Mouse (Mus musculus): ENCODE data around the gene Ifna1. TPM values are rescaled to one million over a fixed set of nuclear protein-coding genes. Genes with fewer than 3 reads are reported as not detected.
"Not testable (repeated sequence)": the region's sequence is repeated elsewhere in the genome, so short reads cannot be mapped to it uniquely, and the experiment has no call there.

The Ifna1 gene
- polyA plus RNA-seq (2014; fragmentation: Nextera tagmentation; extraction: Ambion mirVana): not detected in 2 replicates

- H3K9ac ChIP-seq (replicated peaks; ENCODE audit: low read depth, low read length): no peak within 1 kb of the TSS
- 84% methylated on average over 1 of the region's 1 CpGs for WGBS
Measured at GRCm38 (mm10) chr4:88849698-88850097, at the start of gene Ifna1. Ifna1 (plus strand) TSS chr4:88850087.

DNA sequence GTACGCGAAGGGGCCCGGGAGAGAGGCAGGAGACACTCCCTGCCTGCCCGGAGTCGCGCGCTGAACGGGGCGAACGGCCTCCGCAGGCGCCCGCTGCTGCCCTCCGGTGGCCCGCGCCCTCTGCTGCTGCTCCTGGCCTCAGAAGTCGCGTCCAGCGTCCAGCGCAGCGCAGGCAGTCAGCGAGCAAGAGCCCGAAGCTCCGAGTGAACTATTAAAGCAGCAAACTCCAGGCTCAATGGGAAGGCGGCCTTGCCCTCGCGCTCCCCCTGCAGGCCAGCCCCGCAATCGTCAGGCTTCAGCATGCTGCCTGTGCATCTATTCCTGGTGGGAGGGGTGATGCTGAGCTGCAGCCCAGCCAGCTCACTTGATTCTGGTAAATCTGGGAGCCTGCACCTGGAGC is 46.9 kb upstream of the Ifna1 start, which contains the start of gene Gm13287:
Gm13287 (plus strand) TSS at position 301 of the 400 bp plus-strand sequence.
- not testable (repeated sequence) for H3K9ac ChIP-seq (replicated peaks; ENCODE audit: low read depth, low read length); ATAC-seq (ENCODE audit: insufficient number of reproducible peaks, insufficient read depth, low FRiP score, low read depth); H3K9me3 ChIP-seq (ENCODE audit: control insufficient read depth, low read depth, low read length); H3K27ac ChIP-seq (ENCODE audit: low read length); H3K36me3 ChIP-seq (ENCODE audit: control insufficient read depth, insufficient read depth, low read length); H3K4me3 ChIP-seq (ENCODE audit: low read depth, low read length); H3K4me2 ChIP-seq (replicated peaks; ENCODE audit: low read depth, low read length); H3K27me3 ChIP-seq (ENCODE audit: control insufficient read depth, insufficient read depth, low read length); H3K4me1 ChIP-seq (ENCODE audit: control insufficient read depth, insufficient read depth, low read length)
- no CpG with 5 or more reads among the region's 29 CpGs for WGBS

More at GRCm38 (mm10) chr4:88849698-88850097, at the start of gene Ifna1:
- Histone ChIP-seq H3K4me1 (ENCODE audit: control insufficient read depth, insufficient read depth, low read length) (no peaks in the 10 kb centered on the region), H3K27ac (ENCODE audit: low read length) (no peak within 1 kb of the TSS), H3K4me2 (replicated peaks; ENCODE audit: low read depth, low read length) (no peak within 1 kb of the TSS), H3K36me3 (ENCODE audit: control insufficient read depth, insufficient read depth, low read length) (no peaks in the 10 kb centered on the region), H3K4me3 (ENCODE audit: low read depth, low read length) (no peak within 1 kb of the TSS), H3K9me3 (ENCODE audit: control insufficient read depth, low read depth, low read length) (no peaks in the 10 kb centered on the region), H3K27me3 (ENCODE audit: control insufficient read depth, insufficient read depth, low read length) (no peaks in the 10 kb centered on the region)
- no peak for ATAC-seq (ENCODE audit: insufficient number of reproducible peaks, insufficient read depth, low FRiP score, low read depth)

- H3K4me2 ChIP-seq (replicated peaks; ENCODE audit: low read depth, low read length): not testable (repeated sequence)
Measured at GRCm38 (mm10) chr4:88805231-88805630, 44.7 kb upstream of the Ifna1 start, which contains the start of gene Gm13288. Gm13288 (plus strand) TSS chr4:88805531.

GRCm38 (mm10) chr4:88805761-88806160 is 44.1 kb upstream of the Ifna1 start:
- H3K4me1 ChIP-seq (ENCODE audit: control insufficient read depth, insufficient read depth, low read length); H3K9me3 ChIP-seq (ENCODE audit: control insufficient read depth, low read depth, low read length); H3K9ac ChIP-seq (replicated peaks; ENCODE audit: low read depth, low read length); H3K4me2 ChIP-seq (replicated peaks; ENCODE audit: low read depth, low read length); H3K36me3 ChIP-seq (ENCODE audit: control insufficient read depth, insufficient read depth, low read length); H3K27ac ChIP-seq (ENCODE audit: low read length); H3K4me3 ChIP-seq (ENCODE audit: low read depth, low read length); H3K27me3 ChIP-seq (ENCODE audit: control insufficient read depth, insufficient read depth, low read length); ATAC-seq (ENCODE audit: insufficient number of reproducible peaks, insufficient read depth, low FRiP score, low read depth): not testable (repeated sequence)
- no CpG with 5 or more reads among the region's 34 CpGs for WGBS

More at GRCm38 (mm10) chr4:88805231-88805630, 44.7 kb upstream of the Ifna1 start, which contains the start of gene Gm13288:
- no CpG with 5 or more reads among the region's 8 CpGs for WGBS
- H3K4me1 ChIP-seq (ENCODE audit: control insufficient read depth, insufficient read depth, low read length); H3K27ac ChIP-seq (ENCODE audit: low read length); H3K4me3 ChIP-seq (ENCODE audit: low read depth, low read length); H3K9me3 ChIP-seq (ENCODE audit: control insufficient read depth, low read depth, low read length); ATAC-seq (ENCODE audit: insufficient number of reproducible peaks, insufficient read depth, low FRiP score, low read depth); H3K27me3 ChIP-seq (ENCODE audit: control insufficient read depth, insufficient read depth, low read length); H3K36me3 ChIP-seq (ENCODE audit: control insufficient read depth, insufficient read depth, low read length); H3K9ac ChIP-seq (replicated peaks; ENCODE audit: low read depth, low read length): not testable (repeated sequence)

DNA sequence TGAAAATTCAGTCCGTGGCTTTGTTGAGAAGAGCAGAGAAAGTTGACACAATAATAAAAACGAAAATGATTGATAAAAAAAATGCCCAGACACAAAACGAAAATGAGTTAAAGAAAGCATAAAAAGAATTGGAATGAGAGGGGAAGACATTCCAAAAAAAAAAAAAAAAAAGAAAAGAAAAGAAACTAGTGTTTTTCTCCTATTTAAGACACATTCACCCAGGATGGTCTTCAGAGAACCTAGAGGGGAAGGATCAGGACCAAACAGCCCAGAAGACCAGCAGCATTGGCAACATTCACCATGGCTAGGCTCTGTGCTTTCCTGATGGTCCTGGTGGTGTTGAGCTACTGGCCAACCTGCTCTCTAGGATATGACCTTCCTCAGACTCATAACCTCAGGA is 34.0 kb upstream of the Ifna1 start, which contains the start of gene Ifna7:
Ifna7 (plus strand) TSS at position 301 of the 400 bp plus-strand sequence.
- H3K4me3 ChIP-seq (ENCODE audit: low read depth, low read length): no peak within 1 kb of the TSS
- H3K9me3 ChIP-seq (ENCODE audit: control insufficient read depth, low read depth, low read length): no peaks in the 10 kb centered on the region
- 52% methylated on average over 3 of the region's 3 CpGs for WGBS
- no peaks in the 10 kb centered on the region for H3K36me3 ChIP-seq (ENCODE audit: control insufficient read depth, insufficient read depth, low read length)
- H3K27ac ChIP-seq (ENCODE audit: low read length): no peak within 1 kb of the TSS
- no peak for ATAC-seq (ENCODE audit: insufficient number of reproducible peaks, insufficient read depth, low FRiP score, low read depth)
- H3K4me1 ChIP-seq (ENCODE audit: control insufficient read depth, insufficient read depth, low read length): no peaks in the 10 kb centered on the region
- H3K4me2 ChIP-seq (replicated peaks; ENCODE audit: low read depth, low read length): no peak within 1 kb of the TSS
- H3K9ac ChIP-seq (replicated peaks; ENCODE audit: low read depth, low read length): no peak within 1 kb of the TSS
- no peaks in the 10 kb centered on the region; the same call in 1 of the 2 replicates for H3K27me3 ChIP-seq (ENCODE audit: control insufficient read depth, insufficient read depth, low read length)

- no peak within 1 kb of the TSS for H3K4me2 ChIP-seq (replicated peaks; ENCODE audit: low read depth, low read length)
- no peak for ATAC-seq (ENCODE audit: insufficient number of reproducible peaks, insufficient read depth, low FRiP score, low read depth)
- H3K9me3 ChIP-seq (ENCODE audit: control insufficient read depth, low read depth, low read length): no peaks in the 10 kb centered on the region
- no peak within 1 kb of the TSS for H3K27ac ChIP-seq (ENCODE audit: low read length)
- H3K36me3 ChIP-seq (ENCODE audit: control insufficient read depth, insufficient read depth, low read length): no peaks in the 10 kb centered on the region
- WGBS: 90% methylated on average over 1 of the region's 1 CpGs
- H3K4me3 ChIP-seq (ENCODE audit: low read depth, low read length): no peak within 1 kb of the TSS
- no peak within 1 kb of the TSS for H3K9ac ChIP-seq (replicated peaks; ENCODE audit: low read depth, low read length)
- no peaks in the 10 kb centered on the region for H3K4me1 ChIP-seq (ENCODE audit: control insufficient read depth, insufficient read depth, low read length)
- H3K27me3 ChIP-seq (ENCODE audit: control insufficient read depth, insufficient read depth, low read length): no peaks in the 10 kb centered on the region; the same call in 1 of the 2 replicates
Measured at GRCm38 (mm10) chr4:88819659-88820058, 30.2 kb upstream of the Ifna1 start, which contains the start of gene Ifna11. Ifna11 (plus strand) TSS chr4:88819959.

DNA sequence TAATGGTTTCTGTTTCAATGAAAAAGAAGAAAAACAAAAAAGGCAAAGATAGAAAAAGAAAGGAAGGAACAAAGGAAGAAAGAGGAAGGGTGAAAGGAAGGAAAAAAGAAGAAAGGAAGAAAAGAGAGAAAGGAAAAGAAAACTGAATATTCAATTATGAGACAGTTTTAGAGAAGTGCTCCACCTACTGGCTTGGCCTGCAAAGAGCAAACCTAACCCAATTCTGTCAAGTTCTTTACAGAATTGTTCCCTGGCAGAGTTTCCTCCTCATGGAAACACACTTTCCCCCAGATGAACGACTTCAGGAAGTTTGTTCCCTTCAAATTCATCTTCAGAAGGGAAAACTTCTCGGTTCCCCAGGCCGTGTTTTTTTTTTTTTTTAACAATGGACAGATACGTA is 26.9 kb upstream of the Ifna1 start:
- H3K9me3 ChIP-seq (ENCODE audit: control insufficient read depth, low read depth, low read length): no peaks in the 10 kb centered on the region
- H3K27ac ChIP-seq (ENCODE audit: low read length): no peak overlapping the region
- no peaks in the 10 kb centered on the region; the same call in 1 of the 2 replicates for H3K27me3 ChIP-seq (ENCODE audit: control insufficient read depth, insufficient read depth, low read length)
- no peak overlapping the region for H3K4me2 ChIP-seq (replicated peaks; ENCODE audit: low read depth, low read length)
- no peak for ATAC-seq (ENCODE audit: insufficient number of reproducible peaks, insufficient read depth, low FRiP score, low read depth)
- WGBS: 26% methylated on average over 4 of the region's 4 CpGs
- no peaks in the 10 kb centered on the region for H3K4me1 ChIP-seq (ENCODE audit: control insufficient read depth, insufficient read depth, low read length)
- H3K9ac ChIP-seq (replicated peaks; ENCODE audit: low read depth, low read length): no peak overlapping the region
- H3K36me3 ChIP-seq (ENCODE audit: control insufficient read depth, insufficient read depth, low read length): no peaks in the 10 kb centered on the region
- H3K4me3 ChIP-seq (ENCODE audit: low read depth, low read length): no peak overlapping the region

- not testable (repeated sequence) for H3K9ac ChIP-seq (replicated peaks; ENCODE audit: low read depth, low read length)
Measured at GRCm38 (mm10) chr4:88827116-88827515, 22.8 kb upstream of the Ifna1 start, which contains the start of gene Ifna6. Ifna6 (plus strand) TSS chr4:88827416.

DNA sequence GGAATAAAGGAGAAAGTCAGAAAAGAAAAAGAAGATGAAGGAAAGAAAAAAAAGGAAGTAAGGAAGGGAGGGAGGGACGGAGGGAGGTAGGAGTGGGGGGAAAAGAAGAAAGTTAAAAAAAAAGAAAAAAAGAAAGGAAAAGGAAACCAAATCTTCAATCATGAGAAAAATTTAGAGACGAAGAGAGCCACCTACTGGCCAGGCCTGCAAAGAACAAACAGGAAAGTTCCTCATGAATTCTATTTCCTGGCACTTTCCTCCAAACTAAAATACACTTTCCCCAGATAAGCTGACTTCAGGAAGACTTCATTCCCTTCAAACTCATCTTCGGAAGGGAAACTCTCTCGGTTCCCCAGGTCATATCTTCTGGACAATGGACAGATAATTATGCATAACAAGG is 19.4 kb upstream of the Ifna1 start:
- no peaks in the 10 kb centered on the region for H3K27me3 ChIP-seq (ENCODE audit: control insufficient read depth, insufficient read depth, low read length)
- no peak overlapping the region for H3K9ac ChIP-seq (replicated peaks; ENCODE audit: low read depth, low read length)
- H3K4me1 ChIP-seq (ENCODE audit: control insufficient read depth, insufficient read depth, low read length): no peaks in the 10 kb centered on the region
- WGBS: 30% methylated on average over 4 of the region's 4 CpGs
- no peaks in the 10 kb centered on the region for H3K36me3 ChIP-seq (ENCODE audit: control insufficient read depth, insufficient read depth, low read length)
- no peak overlapping the region for H3K27ac ChIP-seq (ENCODE audit: low read length)
- ATAC-seq (ENCODE audit: insufficient number of reproducible peaks, insufficient read depth, low FRiP score, low read depth): no peak
- no peak overlapping the region for H3K4me3 ChIP-seq (ENCODE audit: low read depth, low read length)
- no peak overlapping the region for H3K4me2 ChIP-seq (replicated peaks; ENCODE audit: low read depth, low read length)
- no peaks in the 10 kb centered on the region for H3K9me3 ChIP-seq (ENCODE audit: control insufficient read depth, low read depth, low read length)

More at GRCm38 (mm10) chr4:88827116-88827515, 22.8 kb upstream of the Ifna1 start, which contains the start of gene Ifna6:
- not testable (repeated sequence) for H3K27me3 ChIP-seq (ENCODE audit: control insufficient read depth, insufficient read depth, low read length); H3K4me1 ChIP-seq (ENCODE audit: control insufficient read depth, insufficient read depth, low read length); H3K36me3 ChIP-seq (ENCODE audit: control insufficient read depth, insufficient read depth, low read length); H3K27ac ChIP-seq (ENCODE audit: low read length); H3K4me3 ChIP-seq (ENCODE audit: low read depth, low read length); ATAC-seq (ENCODE audit: insufficient number of reproducible peaks, insufficient read depth, low FRiP score, low read depth); H3K4me2 ChIP-seq (replicated peaks; ENCODE audit: low read depth, low read length); H3K9me3 ChIP-seq (ENCODE audit: control insufficient read depth, low read depth, low read length)

All from stomach, embryonic 14.5 days (tissue).